Mouse (Mus musculus) spleen, postnatal 36 days (tissue): ENCODE measurements around the gene Bpgm.
A peak's percentile ranks its signal among the peaks of the same experiment; 100 is the strongest.

Source experiments
- DNase-seq, 2 experiments: peaks; one replicate each; pipeline ENCODE4 v3.0.0; 2022; ENCODE audit warnings: low spot score in 2 of 2, mixed read lengths in 1 of 2

Bpgm gene

GRCm38 (mm10) chr6:34483811-34484210 is 7.8 kb downstream of the Bpgm start:
- no peak for DNase-seq

DNA sequence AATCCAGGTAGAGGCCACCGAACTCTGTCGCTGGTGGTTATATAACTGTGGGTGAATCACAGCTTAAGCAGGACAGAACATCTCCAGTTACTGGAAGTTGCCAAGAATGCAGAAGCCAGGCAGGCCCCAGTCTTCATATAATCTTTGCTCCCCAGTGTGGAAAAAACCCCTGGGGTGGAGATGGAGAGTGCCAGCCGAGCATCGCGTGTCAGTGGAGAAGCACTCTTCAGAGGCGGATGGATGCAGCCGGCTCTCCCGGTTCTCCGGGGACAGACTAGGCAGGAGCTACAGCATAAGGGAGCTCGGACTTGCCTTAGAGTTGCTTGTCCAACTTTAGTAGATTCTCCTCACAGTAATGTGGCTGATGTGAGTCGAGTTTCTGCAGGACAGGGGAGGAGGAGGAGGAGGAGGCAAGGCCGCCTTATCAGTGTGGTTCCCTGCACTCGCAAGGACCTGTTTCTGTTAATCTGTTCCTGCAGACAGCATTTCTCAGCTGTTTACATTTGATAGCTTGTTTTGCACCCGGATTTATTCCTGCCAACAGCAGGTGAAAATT is 10.1 kb downstream of the Bpgm start:
- DNase-seq = peak; percentile 48 to 68

- no peak for DNase-seq
Measured at GRCm38 (mm10) chr6:34493327-34494095, 17.5 kb downstream of the Bpgm start.

- no peak for DNase-seq
Measured at GRCm38 (mm10) chr6:34495140-34495551, 19.1 kb downstream of the Bpgm start.

DNA sequence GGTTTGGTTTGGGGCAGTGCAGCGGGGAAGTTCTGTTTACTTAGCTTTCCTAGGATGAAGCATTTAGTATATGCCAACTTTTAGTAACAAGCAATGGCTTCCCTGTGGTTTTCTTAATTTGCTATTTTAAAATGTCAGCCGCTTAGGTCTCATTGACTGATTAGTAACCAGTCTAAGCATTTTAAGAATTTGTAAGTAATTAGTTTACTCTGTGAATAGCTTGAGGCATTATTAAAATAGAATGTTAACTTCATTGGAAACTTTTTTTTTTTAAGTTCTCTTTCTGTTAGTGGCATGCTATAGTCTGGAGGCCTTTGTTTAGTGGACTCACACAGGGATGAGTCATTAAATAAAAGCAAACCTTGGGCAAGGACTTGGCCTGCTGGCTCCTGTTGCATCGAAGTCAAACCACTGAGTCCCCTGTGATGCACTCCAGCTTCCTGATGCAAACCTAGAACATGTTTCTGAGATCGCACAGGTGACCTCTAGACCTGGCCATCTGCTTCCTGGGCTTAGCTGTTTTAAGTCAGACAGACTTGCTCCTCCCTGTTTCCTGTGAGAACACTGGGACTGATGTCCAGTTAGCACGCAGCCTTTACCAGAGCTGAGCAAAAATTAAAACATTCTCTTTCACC is 22.1 kb downstream of the Bpgm start:
- no peak for DNase-seq

DNA sequence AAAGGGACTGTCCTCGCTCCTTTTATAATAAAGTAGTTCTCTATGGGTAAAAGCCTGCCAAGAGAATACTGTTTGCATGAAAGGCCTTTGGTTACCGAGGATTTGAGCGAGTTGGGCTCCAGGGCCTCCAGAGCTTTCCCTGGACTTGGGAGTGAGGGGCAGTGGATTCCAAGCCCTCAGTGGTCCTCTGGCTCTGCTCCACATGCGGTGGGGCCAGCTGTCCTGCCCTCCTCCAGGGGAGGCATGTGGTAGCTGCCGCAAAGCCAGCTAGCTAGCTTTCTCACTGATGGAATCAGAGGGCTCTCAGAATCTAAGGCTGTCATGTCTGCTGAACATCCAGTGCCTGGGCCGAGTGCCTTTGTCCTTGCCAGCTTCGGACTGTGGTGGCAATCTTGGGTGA is 26.3 kb downstream of the Bpgm start:
- DNase-seq = no peak

GRCm38 (mm10) chr6:34505957-34506356 is 29.9 kb downstream of the Bpgm start:
- DNase-seq = no peak

DNA sequence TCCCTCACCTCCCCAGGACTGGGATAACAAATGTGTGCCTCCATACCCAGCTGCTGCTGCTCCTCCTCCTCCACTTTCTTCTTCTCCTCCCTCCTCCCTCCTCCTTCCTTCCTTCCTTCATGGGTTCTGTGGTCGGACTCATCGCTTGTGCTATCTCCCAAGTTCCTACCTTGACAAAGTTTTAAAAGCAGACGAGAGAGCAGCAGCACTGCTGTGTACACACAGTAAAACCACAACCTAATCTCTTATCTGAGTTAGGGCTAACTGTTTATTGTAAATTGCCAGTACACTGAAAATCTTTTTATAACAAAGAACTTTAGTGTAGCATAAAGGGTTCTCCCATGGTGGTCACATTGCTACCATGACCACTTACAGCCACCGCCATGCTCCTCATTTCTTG is 31.6 kb downstream of the Bpgm start:
- no peak for DNase-seq

DNA sequence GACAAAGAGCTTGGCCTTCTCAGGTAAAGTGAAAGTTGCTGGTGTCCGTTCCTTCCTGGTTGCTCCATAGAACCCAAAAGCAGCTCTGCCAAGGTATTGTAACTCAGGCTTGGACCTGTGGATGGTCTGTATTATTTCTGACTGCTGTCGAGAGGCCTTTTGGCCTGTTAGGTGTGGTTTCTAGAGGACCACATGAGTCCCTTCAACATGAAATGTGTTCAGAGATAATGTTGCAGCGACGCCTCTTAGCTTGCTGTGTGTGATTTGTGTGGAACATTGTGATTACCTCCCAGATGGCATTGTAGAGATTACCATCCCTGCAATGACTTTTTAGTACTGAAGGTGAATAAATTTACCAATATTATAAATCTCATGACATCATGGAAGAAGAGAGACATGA is 32.0 kb downstream of the Bpgm start:
- no peak for DNase-seq

- no peak for DNase-seq
Measured at GRCm38 (mm10) chr6:34510277-34510676, 34.3 kb downstream of the Bpgm start.

- no peak for DNase-seq
Measured at GRCm38 (mm10) chr6:34511410-34511809, 35.4 kb downstream of the Bpgm start.

DNA sequence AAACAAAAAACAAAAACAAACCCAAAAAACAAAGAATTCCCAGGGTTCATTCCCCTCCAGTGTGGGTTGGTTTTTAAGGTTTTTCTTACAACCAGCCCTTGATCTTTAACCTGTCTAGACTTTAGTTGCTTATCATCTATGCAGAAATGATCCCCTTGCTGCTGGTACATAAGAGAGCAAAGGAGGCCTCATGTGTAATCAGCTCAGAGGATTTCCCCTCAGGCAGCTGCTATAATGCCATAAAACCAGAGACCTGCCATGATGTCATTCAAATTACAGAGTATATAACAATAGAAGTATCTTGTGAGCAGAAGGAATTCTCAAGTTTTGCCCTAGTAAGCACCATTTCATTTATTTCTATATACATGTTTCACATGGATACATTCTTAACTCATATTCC is 36.7 kb downstream of the Bpgm start:
- no peak for DNase-seq

DNA sequence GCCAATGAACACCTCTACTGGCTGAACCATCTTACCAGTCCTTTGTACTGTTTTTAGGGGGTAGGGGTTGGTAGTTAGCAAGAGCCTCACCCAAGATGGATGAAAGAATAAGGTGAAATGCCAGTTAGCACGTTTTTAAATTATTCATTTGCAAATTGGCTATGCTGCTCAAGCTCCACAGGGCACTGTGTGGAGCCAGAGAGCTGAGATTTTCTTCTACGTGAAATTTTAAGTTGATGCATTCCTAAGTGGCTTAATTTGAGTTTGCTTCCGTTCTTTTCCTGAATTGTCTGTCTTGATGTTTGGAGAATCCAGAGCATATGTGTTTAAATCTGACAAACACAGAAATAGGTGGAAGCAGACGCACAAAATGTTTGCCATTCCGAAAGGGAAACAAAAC is 38.6 kb downstream of the Bpgm start:
- DNase-seq = no peak

DNA sequence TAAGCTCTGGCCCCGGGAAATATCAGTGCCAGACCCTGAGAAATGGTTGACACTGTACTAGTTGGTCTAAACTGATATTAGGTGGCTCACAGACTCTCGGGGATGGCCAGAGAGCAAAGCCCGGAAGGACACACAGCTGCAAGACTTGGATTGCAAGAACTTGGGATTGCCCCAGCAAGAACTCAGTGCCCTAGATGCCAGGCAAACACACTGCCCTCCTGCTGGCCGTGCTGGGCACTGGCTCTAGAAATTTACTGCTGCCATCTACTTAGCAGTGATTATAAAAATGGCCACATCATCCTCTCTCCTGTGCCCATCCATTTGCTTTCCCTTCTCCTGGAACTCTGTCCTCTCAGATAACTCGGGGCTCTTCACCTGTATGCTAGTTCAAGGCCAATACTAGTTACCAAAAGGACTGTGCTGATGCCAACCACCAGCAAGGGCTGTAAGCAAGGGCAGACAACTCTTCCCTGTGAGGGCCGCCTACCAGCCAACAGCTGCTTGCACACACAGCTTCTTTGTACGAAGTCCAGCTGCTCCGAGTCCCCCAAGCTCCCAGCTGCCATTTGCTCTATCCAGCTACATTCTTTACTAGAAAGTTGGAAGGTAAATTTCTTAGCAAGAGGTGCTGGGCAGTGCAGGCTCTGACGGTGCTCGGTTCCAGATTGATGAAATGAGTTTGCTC is 39.2 kb downstream of the Bpgm start:
- DNase-seq = no peak

GRCm38 (mm10) chr6:34515783-34516099 is 39.7 kb downstream of the Bpgm start:
- no peak for DNase-seq

- DNase-seq = peak; percentile 24 to 27
Measured at GRCm38 (mm10) chr6:34517750-34518149, 41.7 kb downstream of the Bpgm start.

- DNase-seq = peak in 1 of 2 experiments; percentile 13
Measured at GRCm38 (mm10) chr6:34519087-34519486, 43.1 kb downstream of the Bpgm start.

DNA sequence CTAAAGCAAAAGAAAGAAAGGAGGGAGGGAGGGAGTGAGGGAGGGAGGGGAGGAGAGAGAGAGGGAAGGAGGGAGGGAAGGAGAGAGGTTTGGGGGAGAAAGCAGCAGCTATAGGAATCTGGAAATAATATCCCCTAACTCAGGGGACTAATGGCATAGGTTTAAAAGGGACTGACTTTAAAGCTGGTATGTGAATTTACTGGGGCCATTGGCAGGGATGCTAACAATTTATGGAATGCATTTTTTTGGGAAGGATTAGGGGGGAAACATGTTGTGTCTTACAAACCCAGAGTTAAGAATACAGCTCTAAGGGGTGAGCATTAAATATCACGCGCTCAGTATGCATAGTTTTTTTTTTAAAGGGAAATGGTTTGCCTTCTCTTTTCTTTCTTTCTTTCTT is 44.5 kb downstream of the Bpgm start:
- DNase-seq = no peak

DNA sequence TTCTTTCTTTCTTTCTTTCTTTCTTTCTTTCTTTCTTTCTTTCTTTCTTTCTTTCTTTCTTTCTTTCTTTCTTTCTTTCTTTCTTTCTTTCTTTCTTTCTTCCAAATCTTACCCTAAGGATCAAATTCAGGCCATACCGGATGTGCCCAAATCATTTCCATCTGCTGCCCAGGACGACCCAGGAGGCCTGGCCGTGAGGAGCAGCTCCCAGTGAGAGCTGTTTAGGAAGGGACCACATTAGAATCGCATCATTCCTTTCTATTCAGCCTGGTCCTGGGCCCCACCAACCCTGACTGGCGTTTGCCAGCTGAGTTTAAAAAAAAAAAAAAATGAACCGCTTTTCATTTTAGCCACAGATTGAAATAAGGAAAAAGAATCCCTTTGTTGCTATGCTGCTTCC is 44.9 kb downstream of the Bpgm start:
- DNase-seq = no peak

GRCm38 (mm10) chr6:34523476-34523875 is 47.5 kb downstream of the Bpgm start:
- no peak for DNase-seq

DNA sequence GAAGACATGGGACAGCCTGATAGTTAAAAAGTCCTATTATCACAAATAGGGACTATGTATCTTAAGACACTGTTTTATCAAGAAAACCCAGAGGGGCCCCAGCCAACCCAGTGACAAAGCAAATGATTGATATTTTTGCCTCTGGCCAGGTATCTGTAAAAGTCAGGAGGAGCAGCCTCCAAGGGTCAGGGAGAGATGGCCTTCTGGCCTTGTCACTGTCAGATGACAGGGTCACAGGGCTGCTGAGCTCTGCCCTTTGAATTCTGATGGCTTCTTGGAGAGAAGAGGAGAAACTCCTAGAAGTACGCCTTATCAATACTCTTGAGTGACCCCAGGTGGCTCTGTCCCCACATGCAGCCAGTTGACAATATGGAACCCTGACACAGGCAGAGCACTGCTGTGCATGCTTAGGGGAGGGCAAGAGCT is 49.5 kb downstream of the Bpgm start:
- DNase-seq = no peak

- DNase-seq = no peak
Measured at GRCm38 (mm10) chr6:34525927-34526326, 49.9 kb downstream of the Bpgm start.

DNA sequence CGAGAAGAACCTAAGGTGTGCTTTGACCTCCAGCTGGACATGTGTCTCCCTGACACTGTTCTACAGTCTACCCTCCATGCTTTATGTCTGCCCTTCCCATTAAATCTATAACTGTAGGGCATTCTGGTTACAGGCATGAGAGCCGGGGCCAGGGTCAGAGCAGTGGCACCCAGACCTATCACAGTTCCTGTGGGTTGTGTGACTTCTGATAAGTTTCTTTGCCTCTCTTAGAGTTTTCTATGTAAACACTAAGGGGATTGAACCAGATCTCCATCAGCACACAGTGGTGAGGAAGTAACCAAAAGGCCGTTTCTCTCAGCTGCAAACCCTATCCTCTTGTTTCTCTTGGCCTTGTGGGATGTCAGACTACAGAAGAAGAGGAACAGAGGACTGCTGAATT is 50.4 kb downstream of the Bpgm start:
- no peak for DNase-seq
